8 mouse cellular contexts compared by ENCODE assay signal in the genomic region with DNA sequence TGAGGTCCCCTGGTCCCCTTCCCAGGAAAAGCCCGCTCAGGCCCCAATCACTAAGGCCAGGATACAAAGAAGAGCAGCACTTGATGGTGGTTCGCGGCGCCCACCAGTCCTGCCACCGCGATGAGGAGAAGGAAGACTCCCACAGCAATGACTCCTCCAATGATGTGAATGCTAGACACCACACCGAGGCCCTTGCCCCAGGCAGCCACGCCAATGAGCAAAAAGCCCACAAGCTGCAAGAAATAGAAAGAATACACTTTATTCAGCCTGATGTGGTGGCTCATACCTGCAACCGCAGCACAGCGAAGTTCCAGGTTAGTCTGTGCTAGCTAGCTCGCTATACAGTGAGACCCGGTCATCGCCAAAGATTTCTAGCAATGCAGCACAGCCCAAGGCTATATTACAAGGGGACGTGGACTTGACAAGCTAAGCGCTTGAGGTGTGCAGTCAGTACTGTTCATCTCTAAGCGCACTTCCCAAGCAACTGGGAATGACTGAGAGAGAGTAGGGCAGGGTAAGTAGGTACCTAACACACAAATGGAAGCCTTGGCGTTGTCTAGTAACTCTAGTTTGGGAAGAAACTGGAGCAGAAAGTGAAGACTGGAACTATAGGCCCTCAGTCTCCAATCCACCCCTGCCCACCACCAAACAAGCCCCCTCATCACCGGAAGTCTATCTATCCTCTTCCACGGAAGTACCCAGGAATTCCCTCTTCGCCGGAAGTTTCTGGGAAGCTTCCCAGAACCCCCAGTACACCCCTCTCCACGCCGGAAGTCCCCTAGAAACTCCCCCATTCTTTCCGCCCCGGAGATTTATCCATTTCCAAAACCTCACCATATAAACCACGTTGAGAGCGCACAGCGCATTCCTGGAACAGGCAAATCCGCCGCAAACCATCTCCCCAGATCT. TPM values are rescaled to one million over a fixed set of nuclear protein-coding genes. Genes with fewer than 3 reads are reported as not detected.
DNase-seq lines count a peak whose midpoint lies in the region; ATAC-seq and TF ChIP-seq lines count a peak whose summit lies in the region.

No protein-coding gene starts in this region.

- TF ChIP-seq POLR2A in lung, adult 2 months (IDR thresholded peaks at IDR 0.05; ENCODE audit: borderline replicate concordance, extremely low read depth, low read depth, low read length), result no peak
- TF ChIP-seq POLR2A in bone marrow, adult 2 months (IDR thresholded peaks at IDR 0.05; ENCODE audit: borderline replicate concordance, control insufficient read depth, low read depth, low read length), result no peak

- TF ChIP-seq CTCF in lung, adult 2 months (IDR thresholded peaks at IDR 0.05; ENCODE audit: insufficient read depth, low read length), result no peak
- TF ChIP-seq CTCF in bone marrow, adult 2 months (IDR thresholded peaks at IDR 0.05; ENCODE audit: control insufficient read depth, insufficient read depth, low read length), result no peak
- TF ChIP-seq CTCF in liver, embryonic 14.5 days (IDR thresholded peaks at IDR 0.05; ENCODE audit: low read depth), result no peak
- TF ChIP-seq CTCF in stomach, postnatal 0 days (IDR thresholded peaks at IDR 0.05; ENCODE audit: low read depth), result no peak

- no peak for TF ChIP-seq EP300 in liver, embryonic 14.5 days (IDR thresholded peaks at IDR 0.05; ENCODE audit: low read depth)
- no peak for TF ChIP-seq EP300 in stomach, postnatal 0 days (optimal IDR thresholded peaks at IDR 0.05)

- peak; percentile 78 for ATAC-seq in forebrain, embryonic 11.5 days (replicated peaks; ENCODE audit: low FRiP score)
- peak; percentile 5; the same call in 1 of the 2 replicates for ATAC-seq in liver, embryonic 14.5 days (ENCODE audit: insufficient read depth)
- peak; percentile 25 for ATAC-seq in stomach, postnatal 0 days (ENCODE audit: low FRiP score, low TSS enrichment)
- ATAC-seq in monocyte, adult 5-6 weeks (replicated peaks; ENCODE audit: insufficient number of reproducible peaks, low FRiP score, low TSS enrichment, poor library complexity, severe bottlenecking), result no peak

- no peak for DNase-seq in lung, adult 2 months
- no peak for DNase-seq in lung, postnatal 36 days
- DNase-seq in forebrain, embryonic 11.5 days (ENCODE audit: low spot score), result peak; percentile 63
- no peak for DNase-seq in liver, embryonic 14.5 days (ENCODE audit: low read depth in 3 of 3, low spot score in 3 of 3)
- DNase-seq in stomach, postnatal 0 days (ENCODE audit: low spot score), result no peak
- DNase-seq in frontal cortex, postnatal 14 days (ENCODE audit: low spot score in 2 of 2), result no peak

- H3K4me1 ChIP-seq in lung, adult 2 months (ENCODE audit: control insufficient read depth, insufficient read depth, low read length), result peaks cover 9% of the 10 kb centered on the region; the same call in 1 of the 2 replicates
- peaks cover 5% of the 10 kb centered on the region; the same call in 1 of the 2 replicates for H3K4me1 ChIP-seq in bone marrow, adult 2 months (ENCODE audit: control insufficient read depth, insufficient read depth, low read length)
- peaks cover 13% of the 10 kb centered on the region; the same call in 1 of the 2 replicates for H3K4me1 ChIP-seq in forebrain, embryonic 11.5 days (replicated peaks; ENCODE audit: control insufficient read depth, insufficient read depth, low read length)
- H3K4me1 ChIP-seq in liver, embryonic 14.5 days (replicated peaks; ENCODE audit: control insufficient read depth in 2 of 2, insufficient read depth in 2 of 2, low read length in 1 of 2), result peaks cover 4 to 26% of the 10 kb centered on the region in 2 experiments; a peak in 3 of 4 replicates
- 0 out of 2 replicates have a peak, but pooled peaks cover 2% of the 10 kb centered on the region for H3K4me1 ChIP-seq in stomach, postnatal 0 days (replicated peaks; ENCODE audit: control insufficient read depth, insufficient read depth)

- no peaks in the 10 kb centered on the region for H3K27me3 ChIP-seq in forebrain, embryonic 11.5 days (ENCODE audit: control insufficient read depth, insufficient read depth, low read length)
- H3K27me3 ChIP-seq in liver, embryonic 14.5 days (ENCODE audit: control insufficient read depth, insufficient read depth, low read length), result no peaks in the 10 kb centered on the region
- no peaks in the 10 kb centered on the region for H3K27me3 ChIP-seq in stomach, postnatal 0 days (ENCODE audit: control insufficient read depth, insufficient read depth, low read length)

- peak overlapping the region; percentile 93 for H3K4me3 ChIP-seq in lung, adult 2 months (replicated peaks; ENCODE audit: extremely low read depth, low read depth, low read length)
- peak overlapping the region; percentile 46 for H3K4me3 ChIP-seq in bone marrow, adult 2 months (replicated peaks; ENCODE audit: control insufficient read depth, low read depth, low read length)
- peak overlapping the region; percentile 59 for H3K4me3 ChIP-seq in forebrain, embryonic 11.5 days (ENCODE audit: low read depth, low read length)
- peak overlapping the region; percentile 59 to 99 for H3K4me3 ChIP-seq in liver, embryonic 14.5 days (ENCODE audit: insufficient read depth in 1 of 2, low read depth in 2 of 2, low read length in 2 of 2)
- H3K4me3 ChIP-seq in stomach, postnatal 0 days (ENCODE audit: low read depth, low read length), result peak overlapping the region; percentile 62

- H3K9me3 ChIP-seq in forebrain, embryonic 11.5 days (ENCODE audit: control insufficient read depth, low read length), result no peaks in the 10 kb centered on the region
- no peaks in the 10 kb centered on the region for H3K9me3 ChIP-seq in liver, embryonic 14.5 days (ENCODE audit: control insufficient read depth, low read length)
- H3K9me3 ChIP-seq in stomach, postnatal 0 days (ENCODE audit: control insufficient read depth, low read length), result no peaks in the 10 kb centered on the region

- H3K9ac ChIP-seq in forebrain, embryonic 11.5 days (ENCODE audit: low read length), result peak overlapping the region; percentile 56
- peak overlapping the region; percentile 35 for H3K9ac ChIP-seq in liver, embryonic 14.5 days (replicated peaks)
- H3K9ac ChIP-seq in stomach, postnatal 0 days (ENCODE audit: low read length), result peak overlapping the region; percentile 78

- WGBS in lung, adult 2 months, result 5% methylated on average over 30 of the region's 30 CpGs
- WGBS in bone marrow, adult 2 months, result 13% methylated on average over 30 of the region's 30 CpGs
- 9% methylated on average over 30 of the region's 30 CpGs for WGBS in forebrain, embryonic 11.5 days
- WGBS in liver, embryonic 14.5 days (ENCODE audit: insufficient replicate concordance), result 7% methylated on average over 30 of the region's 30 CpGs
- 7% methylated on average over 30 of the region's 30 CpGs for WGBS in stomach, postnatal 0 days

- no peak overlapping the region for H3K27ac ChIP-seq in bone marrow, adult 2 months (ENCODE audit: control insufficient read depth, insufficient read depth, low read depth, low read length, poor library complexity)
- peak overlapping the region; percentile 79 for H3K27ac ChIP-seq in forebrain, embryonic 11.5 days (ENCODE audit: low read depth, low read length)
- H3K27ac ChIP-seq in liver, embryonic 14.5 days, result peak overlapping the region; percentile 36; the same call in 1 of the 2 replicates
- peak overlapping the region; percentile 88 for H3K27ac ChIP-seq in stomach, postnatal 0 days (replicated peaks)

- peaks cover 31% of the 10 kb centered on the region for H3K36me3 ChIP-seq in forebrain, embryonic 11.5 days (ENCODE audit: control insufficient read depth, insufficient read depth, low read length)
- H3K36me3 ChIP-seq in liver, embryonic 14.5 days (replicated peaks; ENCODE audit: control insufficient read depth, insufficient read depth, low read depth), result peaks cover 31% of the 10 kb centered on the region
- H3K36me3 ChIP-seq in stomach, postnatal 0 days (ENCODE audit: control insufficient read depth, insufficient read depth, low read length), result peaks cover 13% of the 10 kb centered on the region

- H3K4me2 ChIP-seq in forebrain, embryonic 11.5 days (ENCODE audit: low read depth, low read length, severe bottlenecking), result peak overlapping the region; percentile 81
- peak overlapping the region; percentile 75 for H3K4me2 ChIP-seq in liver, embryonic 14.5 days (ENCODE audit: low read depth)
- H3K4me2 ChIP-seq in stomach, postnatal 0 days (replicated peaks; ENCODE audit: low read depth), result peak overlapping the region; percentile 84

RNA-seq across cellular contexts. Expression of a gene that starts 0.5 kb away (rescaled TPM):
- polyA plus RNA-seq in lung, adult 2 months (2012; rRNA removed), result 60.8 and 99.3 TPM in 2 replicates
- polyA plus RNA-seq in bone marrow, adult 2 months (2011; ENCODE audit: insufficient read depth, insufficient read length, low replicate concordance, missing spikeins), result 15.7 and 22.5 TPM in 2 replicates
- polyA plus RNA-seq in forebrain, embryonic 11.5 days (2014; fragmentation: Nextera tagmentation; extraction: Ambion mirVana), result 144 and 159 TPM in 2 replicates
- 35.8 and 41.8 TPM in 2 replicates for polyA plus RNA-seq in liver, embryonic 14.5 days (2012; rRNA removed)
- polyA plus RNA-seq in liver, embryonic 14.5 days (2014; fragmentation: Nextera tagmentation; extraction: Ambion mirVana), result 18.9 and 23.8 TPM in 2 replicates
- 82.8 and 87.7 TPM in 2 replicates for polyA plus RNA-seq in stomach, postnatal 0 days (2015; fragmentation: Nextera tagmentation; extraction: Ambion mirVana)
- total RNA-seq in monocyte, adult 5-6 weeks (2017), result 38.1 to 49.9 TPM (median 47.0 TPM) in 3 replicates

RNA-seq across cellular contexts. Expression of a gene that starts 5.5 kb away (rescaled TPM):
- 5.2 and 7.7 TPM in 2 replicates for polyA plus RNA-seq in lung, adult 2 months (2012; rRNA removed)
- 11.0 and 27.3 TPM in 2 replicates for polyA plus RNA-seq in bone marrow, adult 2 months (2011; ENCODE audit: insufficient read depth, insufficient read length, low replicate concordance, missing spikeins)
- 0.47 and 0.64 TPM in 2 replicates for polyA plus RNA-seq in forebrain, embryonic 11.5 days (2014; fragmentation: Nextera tagmentation; extraction: Ambion mirVana)
- polyA plus RNA-seq in liver, embryonic 14.5 days (2012; rRNA removed), result 3.0 and 3.7 TPM in 2 replicates
- polyA plus RNA-seq in liver, embryonic 14.5 days (2014; fragmentation: Nextera tagmentation; extraction: Ambion mirVana), result 0.57 and 0.59 TPM in 2 replicates
- 0.04 and 0.08 TPM in 2 replicates for polyA plus RNA-seq in stomach, postnatal 0 days (2015; fragmentation: Nextera tagmentation; extraction: Ambion mirVana)
- 31.1 to 112 TPM (median 48.9 TPM) in 3 replicates for total RNA-seq in monocyte, adult 5-6 weeks (2017)

RNA-seq across cellular contexts. Expression of a gene that starts 6.2 kb away (rescaled TPM):
- 151 and 182 TPM in 2 replicates for polyA plus RNA-seq in lung, adult 2 months (2012; rRNA removed)
- 127 and 148 TPM in 2 replicates for polyA plus RNA-seq in bone marrow, adult 2 months (2011; ENCODE audit: insufficient read depth, insufficient read length, low replicate concordance, missing spikeins)
- 2,945 and 3,022 TPM in 2 replicates for polyA plus RNA-seq in forebrain, embryonic 11.5 days (2014; fragmentation: Nextera tagmentation; extraction: Ambion mirVana)
- 175 and 221 TPM in 2 replicates for polyA plus RNA-seq in liver, embryonic 14.5 days (2012; rRNA removed)
- polyA plus RNA-seq in liver, embryonic 14.5 days (2014; fragmentation: Nextera tagmentation; extraction: Ambion mirVana), result 519 and 576 TPM in 2 replicates
- polyA plus RNA-seq in stomach, postnatal 0 days (2015; fragmentation: Nextera tagmentation; extraction: Ambion mirVana), result 469 and 472 TPM in 2 replicates
- total RNA-seq in monocyte, adult 5-6 weeks (2017), result 23.3 to 49.4 TPM (median 23.9 TPM) in 3 replicates

RNA-seq across cellular contexts. Expression of a gene that starts 9.6 kb away (rescaled TPM):
- 5.4 and 6.1 TPM in 2 replicates for polyA plus RNA-seq in lung, adult 2 months (2012; rRNA removed)
- polyA plus RNA-seq in bone marrow, adult 2 months (2011; ENCODE audit: insufficient read depth, insufficient read length, low replicate concordance, missing spikeins), result 1.6 TPM in 1 of 2 replicates, not detected in the other
- polyA plus RNA-seq in forebrain, embryonic 11.5 days (2014; fragmentation: Nextera tagmentation; extraction: Ambion mirVana), result 2.7 and 3.7 TPM in 2 replicates
- polyA plus RNA-seq in liver, embryonic 14.5 days (2012; rRNA removed), result 0.07 and 0.12 TPM in 2 replicates
- polyA plus RNA-seq in liver, embryonic 14.5 days (2014; fragmentation: Nextera tagmentation; extraction: Ambion mirVana), result not detected in 2 replicates
- 0.75 and 0.81 TPM in 2 replicates for polyA plus RNA-seq in stomach, postnatal 0 days (2015; fragmentation: Nextera tagmentation; extraction: Ambion mirVana)
- 1.6 TPM in 1 of 3 replicates, not detected in the others for total RNA-seq in monocyte, adult 5-6 weeks (2017)

RNA-seq across cellular contexts. Expression of a gene that starts 21.5 kb away (rescaled TPM):
- 0.14 and 0.26 TPM in 2 replicates for polyA plus RNA-seq in lung, adult 2 months (2012; rRNA removed)
- not detected in 2 replicates for polyA plus RNA-seq in bone marrow, adult 2 months (2011; ENCODE audit: insufficient read depth, insufficient read length, low replicate concordance, missing spikeins)
- polyA plus RNA-seq in forebrain, embryonic 11.5 days (2014; fragmentation: Nextera tagmentation; extraction: Ambion mirVana), result 0.23 TPM in 1 of 2 replicates, not detected in the other
- 0.07 and 0.08 TPM in 2 replicates for polyA plus RNA-seq in liver, embryonic 14.5 days (2012; rRNA removed)
- polyA plus RNA-seq in liver, embryonic 14.5 days (2014; fragmentation: Nextera tagmentation; extraction: Ambion mirVana), result not detected in 2 replicates
- polyA plus RNA-seq in stomach, postnatal 0 days (2015; fragmentation: Nextera tagmentation; extraction: Ambion mirVana), result 0.13 TPM in 1 of 2 replicates, not detected in the other
- not detected in 3 replicates for total RNA-seq in monocyte, adult 5-6 weeks (2017)
